Mouse (Mus musculus): ENCODE data around the gene Entpd7. TPM values are rescaled to one million over a fixed set of nuclear protein-coding genes. Genes with fewer than 3 reads are reported as not detected.

The Entpd7 gene
- total RNA-seq, 1 experiment = 11.4 TPM

DNA sequence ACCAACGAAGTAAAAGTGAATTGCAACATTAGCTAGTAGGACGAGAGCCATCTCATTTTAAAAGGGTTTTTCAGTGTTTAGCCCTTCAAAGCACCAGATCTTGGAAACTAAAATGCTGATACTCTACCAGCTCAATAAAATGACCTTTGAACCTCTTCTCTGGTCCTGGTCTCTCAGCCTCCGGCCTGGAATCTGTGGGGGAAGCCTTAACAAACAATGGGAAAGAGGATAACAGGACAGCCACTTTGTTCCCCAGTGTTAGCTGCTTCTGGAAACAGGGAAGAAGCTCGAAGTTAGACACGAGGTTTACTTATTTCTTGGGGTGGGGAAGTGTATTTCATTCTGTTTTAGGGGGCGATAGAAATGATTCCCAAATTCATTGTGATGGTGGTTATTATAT is 82.8 kb downstream of the Entpd7 start:
- DNase-seq (ENCODE audit: low read depth, low spot score) = no peak
- Histone ChIP-seq H3K4me3 (ENCODE audit: insufficient read depth in 1 of 2, low read depth in 1 of 2, low read length in 2 of 2, poor library complexity in 1 of 2, severe bottlenecking in 1 of 2) (no peak overlapping the region), H3K36me3 (ENCODE audit: control insufficient read depth, insufficient read depth, low read length, poor library complexity, severe bottlenecking) (no peaks in the 10 kb centered on the region), H3K4me1 (ENCODE audit: control insufficient read depth in 2 of 2, insufficient read depth in 2 of 2, low read length in 2 of 2, poor library complexity in 1 of 2) (no peaks in the 10 kb centered on the region), H3K27ac (ENCODE audit: insufficient read depth, low read depth, low read length, poor library complexity, severe bottlenecking) (no peak overlapping the region), H3K9ac (ENCODE audit: insufficient read depth, low read depth, low read length, poor library complexity, severe bottlenecking) (no peak overlapping the region), H3K9me3 (ENCODE audit: control insufficient read depth, insufficient read depth, low read depth, low read length) (no peaks in the 10 kb centered on the region)
- TF ChIP-seq ZNF384 (IDR thresholded peaks at IDR 0.05; ENCODE audit: low read depth, low read length) (no peak), ZC3H11A (IDR thresholded peaks at IDR 0.05; ENCODE audit: borderline replicate concordance, low read depth, low read length) (no peak), CHD2 (IDR thresholded peaks at IDR 0.05; ENCODE audit: low read depth, low read length) (no peak), MAFK (IDR thresholded peaks at IDR 0.05; ENCODE audit: insufficient read depth, low read depth, low read length) (no peak), HCFC1 (IDR thresholded peaks at IDR 0.05; ENCODE audit: borderline replicate concordance, insufficient read depth, low read length) (no peak)
- in situ Hi-C loops (cut with MboI; ENCODE audit: low sequenced_read_pairs in 2 of 2, unreplicated experiment in 2 of 2) = no loop called here

DNA sequence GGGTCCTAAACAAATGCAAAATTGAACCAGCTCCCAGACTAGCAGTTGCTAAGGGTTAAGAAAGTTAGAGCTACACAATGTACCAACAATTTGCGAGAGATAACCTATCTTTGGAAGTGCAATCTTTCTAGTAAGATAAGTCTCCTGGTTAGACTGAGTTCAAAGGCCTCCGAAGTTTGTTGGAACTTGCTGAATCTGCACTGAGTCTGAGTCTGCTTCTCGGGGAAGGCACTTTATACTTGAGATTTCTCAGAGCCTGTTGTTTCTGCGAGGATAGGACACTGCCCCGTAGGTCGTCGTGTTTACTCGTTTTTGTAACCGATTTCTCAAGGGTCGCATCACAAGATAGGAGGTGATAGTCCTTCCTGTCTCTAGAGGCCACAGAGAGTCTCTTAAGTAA is 86.0 kb downstream of the Entpd7 start:
- Histone ChIP-seq H3K27ac (ENCODE audit: insufficient read depth, low read depth, low read length, poor library complexity, severe bottlenecking) (no peak overlapping the region), H3K4me3 (ENCODE audit: insufficient read depth in 1 of 2, low read depth in 1 of 2, low read length in 2 of 2, poor library complexity in 1 of 2, severe bottlenecking in 1 of 2) (no peak overlapping the region), H3K9me3 (ENCODE audit: control insufficient read depth, insufficient read depth, low read depth, low read length) (no peaks in the 10 kb centered on the region), H3K4me1 (ENCODE audit: control insufficient read depth in 2 of 2, insufficient read depth in 2 of 2, low read length in 2 of 2, poor library complexity in 1 of 2) (no peaks in the 10 kb centered on the region), H3K9ac (ENCODE audit: insufficient read depth, low read depth, low read length, poor library complexity, severe bottlenecking) (no peak overlapping the region), H3K36me3 (ENCODE audit: control insufficient read depth, insufficient read depth, low read length, poor library complexity, severe bottlenecking) (no peaks in the 10 kb centered on the region)
- TF ChIP-seq MAFK (IDR thresholded peaks at IDR 0.05; ENCODE audit: insufficient read depth, low read depth, low read length) (no peak), ZC3H11A (IDR thresholded peaks at IDR 0.05; ENCODE audit: borderline replicate concordance, low read depth, low read length) (no peak), ZNF384 (IDR thresholded peaks at IDR 0.05; ENCODE audit: low read depth, low read length) (no peak), CHD2 (IDR thresholded peaks at IDR 0.05; ENCODE audit: low read depth, low read length) (no peak), HCFC1 (IDR thresholded peaks at IDR 0.05; ENCODE audit: borderline replicate concordance, insufficient read depth, low read length) (no peak)
- DNase-seq (ENCODE audit: low read depth, low spot score) = no peak
- in situ Hi-C loops (cut with MboI; ENCODE audit: low sequenced_read_pairs in 2 of 2, unreplicated experiment in 2 of 2) = no loop called here

DNA sequence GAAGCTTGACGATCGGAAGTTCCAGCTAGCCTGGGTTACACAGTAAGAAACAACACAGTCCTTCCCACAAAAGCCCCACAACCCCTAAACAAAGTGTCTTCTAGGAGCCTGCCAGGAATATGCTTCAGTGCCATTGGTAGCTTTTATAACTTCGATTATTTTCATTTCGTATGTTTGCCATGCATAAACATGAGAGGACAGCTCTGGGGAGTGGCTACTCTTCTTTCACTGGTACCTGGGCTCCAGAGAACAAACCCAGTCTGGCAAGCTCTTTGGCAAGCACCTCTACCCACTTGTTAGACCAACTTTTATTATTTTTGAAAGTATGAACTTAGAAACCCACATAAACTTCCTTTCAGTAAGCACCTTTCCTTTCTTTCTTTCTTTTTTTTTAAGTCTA is 87.1 kb downstream of the Entpd7 start:
- no peaks in the 10 kb centered on the region for H3K4me1 ChIP-seq (ENCODE audit: control insufficient read depth in 2 of 2, insufficient read depth in 2 of 2, low read length in 2 of 2, poor library complexity in 1 of 2)
- no peaks in the 10 kb centered on the region for H3K36me3 ChIP-seq (ENCODE audit: control insufficient read depth, insufficient read depth, low read length, poor library complexity, severe bottlenecking)
- H3K27ac ChIP-seq (ENCODE audit: insufficient read depth, low read depth, low read length, poor library complexity, severe bottlenecking) = no peak overlapping the region
- no peak for TF ChIP-seq HCFC1 (IDR thresholded peaks at IDR 0.05; ENCODE audit: borderline replicate concordance, insufficient read depth, low read length)
- TF ChIP-seq ZC3H11A (IDR thresholded peaks at IDR 0.05; ENCODE audit: borderline replicate concordance, low read depth, low read length) = no peak
- no peak for TF ChIP-seq ZNF384 (IDR thresholded peaks at IDR 0.05; ENCODE audit: low read depth, low read length)
- no peak for TF ChIP-seq CHD2 (IDR thresholded peaks at IDR 0.05; ENCODE audit: low read depth, low read length)
- no peak for TF ChIP-seq MAFK (IDR thresholded peaks at IDR 0.05; ENCODE audit: insufficient read depth, low read depth, low read length)
- in situ Hi-C loops (cut with MboI; ENCODE audit: low sequenced_read_pairs in 2 of 2, unreplicated experiment in 2 of 2) = no loop called here
- no peak for DNase-seq (ENCODE audit: low read depth, low spot score)
- H3K9me3 ChIP-seq (ENCODE audit: control insufficient read depth, insufficient read depth, low read depth, low read length) = no peaks in the 10 kb centered on the region
- no peak overlapping the region for H3K4me3 ChIP-seq (ENCODE audit: insufficient read depth in 1 of 2, low read depth in 1 of 2, low read length in 2 of 2, poor library complexity in 1 of 2, severe bottlenecking in 1 of 2)
- no peak overlapping the region for H3K9ac ChIP-seq (ENCODE audit: insufficient read depth, low read depth, low read length, poor library complexity, severe bottlenecking)

DNA sequence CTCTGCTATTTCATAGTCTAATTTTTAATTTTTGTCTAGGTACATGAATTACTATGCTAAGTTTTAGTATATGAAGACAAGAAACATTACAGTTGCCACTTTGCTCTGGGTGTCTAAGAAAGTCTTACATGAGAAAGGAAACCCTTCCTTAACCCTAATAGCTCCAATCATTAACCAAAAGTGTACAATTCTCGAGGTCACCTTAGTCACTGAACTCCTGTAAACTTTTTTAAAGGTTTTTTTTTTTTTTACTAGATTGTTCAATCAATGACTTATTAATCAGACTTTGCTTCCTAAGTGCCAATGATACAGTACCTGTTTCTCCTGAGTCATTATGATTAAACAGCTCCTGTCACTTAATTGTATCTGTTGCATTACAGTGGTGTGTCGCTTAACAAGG is 87.8 kb downstream of the Entpd7 start:
- DNase-seq (ENCODE audit: low read depth, low spot score) = no peak

DNA sequence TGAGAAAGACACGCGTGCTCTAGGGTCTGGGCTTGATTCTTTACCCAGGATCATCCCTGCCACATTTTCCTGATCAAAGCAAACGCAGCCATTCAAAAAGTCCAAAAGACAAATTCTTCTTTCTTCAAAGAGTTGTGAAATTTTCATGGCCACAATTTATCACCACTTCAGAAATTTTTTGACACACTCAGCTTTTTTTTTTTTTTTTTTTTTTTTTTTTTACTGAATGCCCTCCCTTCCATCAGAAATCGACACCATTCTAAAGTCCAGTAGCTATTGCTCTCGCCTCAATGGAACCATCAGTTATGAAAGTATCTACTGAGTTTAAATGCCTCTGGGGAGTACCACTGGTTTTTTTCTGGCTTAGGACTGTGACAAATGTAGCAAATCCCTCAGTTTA is 90.9 kb downstream of the Entpd7 start:
- in situ Hi-C loops (cut with MboI; ENCODE audit: low sequenced_read_pairs in 2 of 2, unreplicated experiment in 2 of 2) = no loop called here
- no peaks in the 10 kb centered on the region for H3K36me3 ChIP-seq (ENCODE audit: control insufficient read depth, insufficient read depth, low read length, poor library complexity, severe bottlenecking)
- no peak for DNase-seq (ENCODE audit: low read depth, low spot score)
- H3K27ac ChIP-seq (ENCODE audit: insufficient read depth, low read depth, low read length, poor library complexity, severe bottlenecking) = no peak overlapping the region
- no peaks in the 10 kb centered on the region for H3K4me1 ChIP-seq (ENCODE audit: control insufficient read depth in 2 of 2, insufficient read depth in 2 of 2, low read length in 2 of 2, poor library complexity in 1 of 2)
- no peak overlapping the region for H3K9ac ChIP-seq (ENCODE audit: insufficient read depth, low read depth, low read length, poor library complexity, severe bottlenecking)
- no peaks in the 10 kb centered on the region for H3K9me3 ChIP-seq (ENCODE audit: control insufficient read depth, insufficient read depth, low read depth, low read length)
- TF ChIP-seq ZNF384 (IDR thresholded peaks at IDR 0.05; ENCODE audit: low read depth, low read length) = no peak
- TF ChIP-seq HCFC1 (IDR thresholded peaks at IDR 0.05; ENCODE audit: borderline replicate concordance, insufficient read depth, low read length) = no peak
- no peak for TF ChIP-seq CHD2 (IDR thresholded peaks at IDR 0.05; ENCODE audit: low read depth, low read length)
- no peak for TF ChIP-seq MAFK (IDR thresholded peaks at IDR 0.05; ENCODE audit: insufficient read depth, low read depth, low read length)
- TF ChIP-seq ZC3H11A (IDR thresholded peaks at IDR 0.05; ENCODE audit: borderline replicate concordance, low read depth, low read length) = no peak
- no peak overlapping the region for H3K4me3 ChIP-seq (ENCODE audit: insufficient read depth in 1 of 2, low read depth in 1 of 2, low read length in 2 of 2, poor library complexity in 1 of 2, severe bottlenecking in 1 of 2)

More for the DNA sequence above, 87.8 kb downstream of the Entpd7 start:
- Histone ChIP-seq H3K27ac (ENCODE audit: insufficient read depth, low read depth, low read length, poor library complexity, severe bottlenecking) (no peak overlapping the region), H3K9ac (ENCODE audit: insufficient read depth, low read depth, low read length, poor library complexity, severe bottlenecking) (no peak overlapping the region), H3K36me3 (ENCODE audit: control insufficient read depth, insufficient read depth, low read length, poor library complexity, severe bottlenecking) (no peaks in the 10 kb centered on the region), H3K4me1 (ENCODE audit: control insufficient read depth in 2 of 2, insufficient read depth in 2 of 2, low read length in 2 of 2, poor library complexity in 1 of 2) (no peaks in the 10 kb centered on the region), H3K4me3 (ENCODE audit: insufficient read depth in 1 of 2, low read depth in 1 of 2, low read length in 2 of 2, poor library complexity in 1 of 2, severe bottlenecking in 1 of 2) (no peak overlapping the region), H3K9me3 (ENCODE audit: control insufficient read depth, insufficient read depth, low read depth, low read length) (no peaks in the 10 kb centered on the region)
- TF ChIP-seq ZC3H11A (IDR thresholded peaks at IDR 0.05; ENCODE audit: borderline replicate concordance, low read depth, low read length) (no peak), CHD2 (IDR thresholded peaks at IDR 0.05; ENCODE audit: low read depth, low read length) (no peak), MAFK (IDR thresholded peaks at IDR 0.05; ENCODE audit: insufficient read depth, low read depth, low read length) (no peak), HCFC1 (IDR thresholded peaks at IDR 0.05; ENCODE audit: borderline replicate concordance, insufficient read depth, low read length) (no peak), ZNF384 (IDR thresholded peaks at IDR 0.05; ENCODE audit: low read depth, low read length) (no peak)
- in situ Hi-C loops (cut with MboI; ENCODE audit: low sequenced_read_pairs in 2 of 2, unreplicated experiment in 2 of 2) = no loop called here
